Mouse (Mus musculus): Measurements from ENCODE around the gene Appl2. TPM values are rescaled to one million over a fixed set of nuclear protein-coding genes. Genes with fewer than 3 reads are reported as not detected.

Appl2 gene
- total RNA-seq, 2 experiments from 2014 or later, result 65.5 to 76.2 TPM

GRCm38 (mm10) chr10:83594526-83594925 lies 54.0 kb downstream of the Appl2 start:
- no peak for DNase-seq (ENCODE audit: extremely low spot score in 1 of 2, low spot score in 1 of 2)

DNA sequence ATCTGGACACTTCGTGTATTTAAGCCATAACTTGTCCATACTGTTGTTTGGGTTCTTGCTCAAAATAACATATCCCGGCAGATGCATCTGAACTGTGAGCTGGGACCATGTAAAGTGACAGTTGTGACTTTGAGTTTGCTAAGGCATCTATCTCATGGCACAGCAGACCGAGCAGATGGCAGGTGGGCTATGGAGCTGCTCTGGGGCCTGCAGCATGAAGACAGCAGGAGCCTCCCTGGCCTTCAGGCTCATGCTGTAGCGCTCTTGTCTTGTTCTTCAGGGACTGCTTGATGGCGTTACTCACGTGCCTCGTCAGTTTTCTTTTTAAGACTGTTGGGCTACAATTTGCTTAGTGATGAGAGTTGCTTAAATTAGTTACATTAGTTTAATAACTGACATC lies 55.9 kb downstream of the Appl2 start:
- DNase-seq (ENCODE audit: extremely low spot score in 1 of 2, low spot score in 1 of 2), result no peak

- DNase-seq (ENCODE audit: extremely low spot score in 1 of 2, low spot score in 1 of 2), result no peak
Measured at GRCm38 (mm10) chr10:83590801-83591200, 57.7 kb downstream of the Appl2 start.

- no peak for DNase-seq (ENCODE audit: extremely low spot score in 1 of 2, low spot score in 1 of 2)
Measured at GRCm38 (mm10) chr10:83565449-83566441, 82.8 kb downstream of the Appl2 start.

- DNase-seq (ENCODE audit: extremely low spot score in 1 of 2, low spot score in 1 of 2), result no peak
Measured at GRCm38 (mm10) chr10:83563005-83563404, 85.5 kb downstream of the Appl2 start.

Other genes with a start within 250 kb of the Appl2 start
- gene Aldh1l2, start 114.6 kb downstream of the Appl2 start, total RNA-seq (2021), result 1 to 10 TPM; 2.5 TPM
- 10 to 100 TPM; 25.0 to 28.3 TPM for gene Washc4, start 105.0 kb downstream of the Appl2 start, total RNA-seq (2021)
- 10 to 100 TPM; 15.2 to 18.9 TPM for gene 1500009L16Rik, start 74.1 kb upstream of the Appl2 start, total RNA-seq (2021)